Mouse (Mus musculus) liver, adult 2 months (tissue): ENCODE results near the gene Tbck.

ENCODE experiments used
- CTCF ChIP-seq: fragments of 200-500 bp; IDR thresholded peaks from 2 replicates; pipeline ENCODE4 v1.5.1; 2011; ENCODE audit warnings: low read depth, low read length, control low read depth
- POLR2A ChIP-seq: fragments of 200-500 bp; IDR thresholded peaks from 2 replicates; pipeline ENCODE4 v1.6.1; 2011; ENCODE audit warnings: low read length, control low read depth; ENCODE audit not compliant: insufficient read depth; ENCODE audit errors: extremely low read depth

DNA sequence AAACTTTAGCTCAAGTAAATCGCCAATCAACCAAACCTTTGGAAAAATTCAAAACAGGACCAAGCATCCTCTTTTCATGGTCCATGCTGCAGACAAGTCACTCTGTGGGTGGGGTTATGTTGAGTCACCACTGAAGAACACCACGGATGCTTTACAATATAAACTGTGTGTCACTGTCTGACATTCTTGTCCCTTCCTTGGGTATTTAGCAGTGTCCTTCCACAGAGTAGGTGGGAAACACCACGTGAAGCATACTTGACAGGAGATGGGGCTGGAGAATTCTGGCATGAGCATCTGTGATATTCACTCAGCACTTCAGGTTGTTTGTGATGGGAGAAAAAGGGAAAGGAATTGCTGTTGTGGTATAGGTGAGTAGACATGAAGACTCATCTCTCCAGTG lies 183.0 kb downstream of the Tbck start:
- TF ChIP-seq CTCF (no peak), POLR2A (no peak)
